Mouse (Mus musculus) midbrain, postnatal 0 days (tissue): ENCODE measurements at regions not wholly inside any gene's neighbourhood (a gene's known extent, or its start where the extent isn't known, plus 50 kb on each side); places are given as distances from the start of the nearest gene placed in this dataset.
A peak's percentile ranks its signal among the peaks of the same experiment; 100 is the strongest.

Experiments
- ATAC-seq: fragments of 200-750 bp; cut with Nextera tagmentation; 2 replicates; pipeline ENCODE4 v1.8.0; 2017; ENCODE audit warnings: moderate number of reproducible peaks, mild to moderate bottlenecking, moderate TSS enrichment, moderate library complexity; ENCODE audit not compliant: low FRiP score
- DNase-seq: peaks from one replicate; pipeline ENCODE4 v3.0.0-alpha.2; 2015; ENCODE audit warnings: low spot score
- H3K27ac ChIP-seq: fragments of 300-500 bp; sonication (generic); 2 replicates; pipeline ENCODE4 v1.5.1; 2014; ENCODE audit warnings: low read depth, mild to moderate bottlenecking, low read length, mixed read lengths
- H3K27me3 ChIP-seq: fragments of 300-500 bp; sonication (generic); 2 replicates; pipeline ENCODE4 v1.6.1; 2014; ENCODE audit warnings: low read length, control low read depth, mixed read lengths; ENCODE audit not compliant: insufficient read depth
- H3K36me3 ChIP-seq: fragments of 300-500 bp; sonication (generic); 2 replicates; pipeline ENCODE4 v1.6.1; 2014; ENCODE audit warnings: low read length, control low read depth, mixed read lengths; ENCODE audit not compliant: insufficient read depth
- H3K4me1 ChIP-seq: fragments of 300-500 bp; sonication (generic); 2 replicates; pipeline ENCODE4 v1.6.1; 2014; ENCODE audit warnings: mild to moderate bottlenecking, control low read depth, antibody characterized with exemption, low read length, mixed read lengths; ENCODE audit not compliant: insufficient read depth
- H3K4me2 ChIP-seq: fragments of 300-500 bp; sonication (generic); 2 replicates; pipeline ENCODE4 v1.6.1; 2014; ENCODE audit warnings: low read depth, mild to moderate bottlenecking, low read length, mixed read lengths; ENCODE audit not compliant: poor library complexity, severe bottlenecking
- H3K4me3 ChIP-seq: fragments of 300-500 bp; sonication (generic); 2 replicates; pipeline ENCODE4 v1.5.1; 2014; ENCODE audit warnings: low read depth, mild to moderate bottlenecking, low read length, moderate library complexity
- H3K9ac ChIP-seq: fragments of 300-500 bp; sonication (generic); replicated peaks from 2 replicates; pipeline ENCODE4 v1.6.1; 2014; ENCODE audit warnings: mild to moderate bottlenecking, low read length, moderate library complexity, mixed read lengths; ENCODE audit not compliant: poor library complexity, severe bottlenecking
- H3K9me3 ChIP-seq: fragments of 300-500 bp; sonication (generic); 2 replicates; pipeline ENCODE4 v1.6.1; 2016; ENCODE audit warnings: low read length, control low read depth
- CTCF ChIP-seq: IDR thresholded peaks from 2 replicates; pipeline ENCODE4 v1.5.1; 2016; ENCODE audit warnings: antibody characterized with exemption, mild to moderate bottlenecking
- WGBS: fragments of 180-500 bp; shearing (Covaris S2); extraction: QIAGEN DNeasy Blood & Tissue Kit; methylation state at CpG from one replicate; pipeline ENCODE4 v1.1.7; 2014; 5-methylcytosine and 5-hydroxymethylcytosine counted together

- Histone ChIP-seq H3K36me3 (no peaks in the 10 kb centered on the region), H3K9ac (peak overlapping the region; percentile 59), H3K27ac (peak overlapping the region; percentile 84), H3K4me1 (peaks cover 8% of the 10 kb centered on the region), H3K9me3 (no peaks in the 10 kb centered on the region), H3K4me2 (peak overlapping the region; percentile 44), H3K4me3 (no peak overlapping the region), H3K27me3 (no peaks in the 10 kb centered on the region)
- WGBS = 2% methylated on average over 13 of the region's 13 CpGs
- ATAC-seq (peak; percentile 72), DNase-seq (peak; percentile 79)
- no peak for TF ChIP-seq CTCF
Observed at GRCm38 (mm10) chr8:90496658-90497163, 148.6 kb upstream of the Tox3 start.

DNA sequence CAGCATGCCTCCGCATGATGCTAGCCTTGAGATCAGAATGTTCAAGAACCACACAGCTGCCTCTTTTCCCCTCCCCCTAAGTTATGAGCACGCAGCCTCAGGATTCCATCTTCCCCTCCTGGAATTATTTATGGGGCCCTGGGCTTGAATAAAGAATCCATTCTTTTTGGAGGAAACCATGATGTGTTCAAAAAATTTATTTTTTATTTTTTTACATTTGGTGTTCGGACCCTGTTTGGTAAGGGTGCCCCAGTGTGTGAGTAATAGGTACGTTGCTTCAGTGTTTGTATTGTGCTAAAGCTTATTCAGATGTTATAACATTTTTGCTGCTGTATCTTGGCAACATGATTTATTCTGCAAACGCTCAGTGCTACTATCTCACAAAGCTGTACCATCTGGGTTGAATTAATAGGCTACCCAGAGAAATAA, 147.8 kb upstream of the Tox3 start:
- 9% methylated on average over 5 of the region's 5 CpGs for WGBS
- Histone ChIP-seq H3K9me3 (no peaks in the 10 kb centered on the region), H3K4me1 (peaks cover 8% of the 10 kb centered on the region), H3K4me2 (no peak overlapping the region), H3K27me3 (no peaks in the 10 kb centered on the region), H3K27ac (peak overlapping the region; percentile 84), H3K36me3 (no peaks in the 10 kb centered on the region), H3K9ac (no peak overlapping the region), H3K4me3 (no peak overlapping the region)
- ATAC-seq (peak; percentile 74), DNase-seq (peak; percentile 48)
- TF ChIP-seq CTCF = no peak

- Histone ChIP-seq H3K27me3 (no peaks in the 10 kb centered on the region), H3K4me1 (peaks cover 8% of the 10 kb centered on the region), H3K36me3 (no peaks in the 10 kb centered on the region), H3K9me3 (no peaks in the 10 kb centered on the region), H3K4me2 (no peak overlapping the region), H3K4me3 (no peak overlapping the region), H3K27ac (no peak overlapping the region), H3K9ac (no peak overlapping the region)
- no peak for TF ChIP-seq CTCF
- no peak for DNase-seq
- no peak for ATAC-seq
- WGBS = 49% methylated on average over 14 of the region's 14 CpGs
Observed at GRCm38 (mm10) chr8:90492521-90493225, 144.5 kb upstream of the Tox3 start.

- DNase-seq (no peak), ATAC-seq (no peak)
- H3K9me3 ChIP-seq = no peaks in the 10 kb centered on the region
- no peak overlapping the region for H3K4me3 ChIP-seq
- no peak for TF ChIP-seq CTCF
- 27% methylated on average over 7 of the region's 7 CpGs for WGBS
- peaks cover 1% of the 10 kb centered on the region for H3K4me1 ChIP-seq
- H3K36me3 ChIP-seq = no peaks in the 10 kb centered on the region
- H3K27me3 ChIP-seq = no peaks in the 10 kb centered on the region
- no peak overlapping the region for H3K27ac ChIP-seq
- no peak overlapping the region for H3K4me2 ChIP-seq
- no peak overlapping the region for H3K9ac ChIP-seq
Observed at GRCm38 (mm10) chr8:90491691-90492090, 143.5 kb upstream of the Tox3 start.

- Histone ChIP-seq H3K9ac (no peak overlapping the region), H3K27me3 (no peaks in the 10 kb centered on the region), H3K4me1 (no peaks in the 10 kb centered on the region; the same call in 1 of the 2 replicates), H3K9me3 (no peaks in the 10 kb centered on the region), H3K4me3 (no peak overlapping the region), H3K27ac (no peak overlapping the region), H3K4me2 (0 out of 2 replicates have a peak overlapping the region, but pooled peaks have one; percentile 9), H3K36me3 (no peaks in the 10 kb centered on the region)
- DNase-seq = peak; percentile 46
- TF ChIP-seq CTCF = no peak
- WGBS = 46% methylated on average over 17 of the region's 17 CpGs
- 0 out of 2 replicates have a peak, but pooled peaks have one; percentile 52 for ATAC-seq
Observed at GRCm38 (mm10) chr8:90490734-90491441, 142.7 kb upstream of the Tox3 start.

DNA sequence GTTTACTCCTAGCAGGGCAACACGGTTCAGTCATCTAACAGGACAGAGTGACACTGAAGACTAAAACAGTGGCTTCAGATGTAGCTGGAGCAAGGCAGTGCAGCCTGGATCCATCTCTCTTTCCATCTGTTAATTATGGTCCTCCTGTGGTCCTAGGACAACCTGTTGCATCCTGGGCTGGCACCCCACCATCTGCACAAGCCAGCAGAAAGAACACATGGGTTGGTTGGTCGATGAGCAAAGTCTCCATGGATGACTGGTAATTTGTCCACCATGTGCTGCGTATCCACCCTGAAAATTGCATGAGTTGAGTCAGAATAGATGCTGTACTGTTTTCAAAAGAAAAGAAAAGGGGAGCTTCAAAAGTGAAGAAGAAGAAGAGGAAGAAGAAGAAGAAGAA, 138.4 kb upstream of the Tox3 start:
- H3K27ac ChIP-seq = no peak overlapping the region

More for the DNA sequence above, 138.4 kb upstream of the Tox3 start:
- WGBS = 90% methylated on average over 3 of the region's 3 CpGs
- Histone ChIP-seq H3K4me1 (no peaks in the 10 kb centered on the region), H3K4me3 (no peak overlapping the region), H3K4me2 (no peak overlapping the region), H3K27me3 (no peaks in the 10 kb centered on the region), H3K9me3 (no peaks in the 10 kb centered on the region), H3K36me3 (no peaks in the 10 kb centered on the region), H3K9ac (no peak overlapping the region)
- ATAC-seq = no peak
- no peak for DNase-seq
- TF ChIP-seq CTCF = no peak
